Mouse (Mus musculus): ENCODE results near the gene Tmprss11b.
"Not testable (repeated sequence)": the region's sequence is repeated elsewhere in the genome, so short reads cannot be mapped to it uniquely, and the experiment has no call there.

Tmprss11b gene

DNA sequence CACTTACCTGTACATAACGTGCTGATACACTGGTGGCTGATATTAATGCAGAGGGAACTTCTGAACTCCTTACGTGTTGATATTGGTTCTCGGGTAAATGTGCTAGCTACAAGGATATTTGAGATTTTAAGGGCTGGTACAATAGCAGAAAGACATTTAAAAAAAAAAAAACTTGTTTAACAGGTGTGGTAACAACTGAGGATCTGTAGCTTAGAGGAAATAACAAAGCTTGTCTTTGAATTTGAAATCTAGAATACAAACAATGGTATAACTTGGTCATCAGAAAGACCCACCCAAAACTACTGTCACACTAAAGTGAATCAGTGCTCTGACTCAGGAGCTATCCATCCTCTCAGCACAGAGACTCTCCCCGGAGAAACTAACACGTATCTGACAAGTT lies at the start of gene Tmprss11b:
Gene Tmprss11b, minus strand, starts transcription at position 101 of the 400 bp plus-strand sequence.
- no peak for DNase-seq

DNA sequence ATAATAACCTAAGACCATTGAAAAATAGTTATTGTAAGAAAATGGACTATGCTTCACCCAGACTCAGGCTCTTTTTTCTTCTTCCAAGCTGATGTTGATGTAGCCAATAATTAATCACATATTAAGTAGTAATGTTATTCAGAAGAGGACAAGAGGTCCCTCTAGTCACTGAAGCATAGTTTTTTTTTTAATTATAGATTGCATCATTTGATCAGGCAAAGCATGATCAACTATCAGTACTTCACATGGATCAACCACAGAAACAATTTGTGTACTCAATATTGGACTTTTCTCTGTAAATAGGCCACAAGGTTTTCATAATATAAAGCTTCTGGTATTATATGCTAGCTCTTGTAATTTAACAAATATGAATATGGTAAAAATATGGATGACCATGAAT lies 48.9 kb upstream of the Tmprss11b start:
- no peak for DNase-seq

DNA sequence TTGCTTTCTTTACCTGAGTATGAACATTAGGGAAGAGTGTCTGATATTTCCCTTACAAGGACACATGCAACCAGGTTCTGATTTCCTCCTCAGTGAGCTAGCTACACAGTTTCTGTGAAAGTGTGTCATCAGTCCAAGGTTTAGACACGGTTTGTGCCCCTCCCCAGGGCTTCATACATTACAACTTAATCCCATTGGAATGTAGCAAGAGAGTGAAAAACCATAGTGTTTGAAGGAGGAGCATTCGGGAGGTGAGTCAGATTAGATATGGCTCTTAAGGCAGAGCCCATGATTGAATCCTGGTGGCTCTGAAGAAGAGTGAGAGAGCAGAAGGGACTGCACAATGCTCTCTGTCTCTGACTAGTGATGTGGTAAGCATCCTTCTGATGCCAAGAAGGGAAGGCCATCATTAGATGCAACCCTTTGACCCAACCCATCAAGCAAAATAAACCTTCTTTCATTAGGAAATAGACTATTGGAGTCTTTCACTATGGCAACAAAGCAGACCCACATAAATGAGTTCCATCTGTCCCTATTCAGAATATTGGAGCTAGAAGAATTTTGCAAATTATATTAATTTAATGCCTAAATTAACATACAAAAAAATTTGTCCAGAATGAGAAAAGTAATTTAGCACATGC lies 46.8 kb upstream of the Tmprss11b start:
- DNase-seq = no peak

- no peak for DNase-seq
These were observed 38.8 kb upstream of the Tmprss11b start for GRCm38 (mm10) chr5:86714967-86715366.

- DNase-seq = no peak
These were observed 28.8 kb upstream of the Tmprss11b start for GRCm38 (mm10) chr5:86704923-86705322.

DNA sequence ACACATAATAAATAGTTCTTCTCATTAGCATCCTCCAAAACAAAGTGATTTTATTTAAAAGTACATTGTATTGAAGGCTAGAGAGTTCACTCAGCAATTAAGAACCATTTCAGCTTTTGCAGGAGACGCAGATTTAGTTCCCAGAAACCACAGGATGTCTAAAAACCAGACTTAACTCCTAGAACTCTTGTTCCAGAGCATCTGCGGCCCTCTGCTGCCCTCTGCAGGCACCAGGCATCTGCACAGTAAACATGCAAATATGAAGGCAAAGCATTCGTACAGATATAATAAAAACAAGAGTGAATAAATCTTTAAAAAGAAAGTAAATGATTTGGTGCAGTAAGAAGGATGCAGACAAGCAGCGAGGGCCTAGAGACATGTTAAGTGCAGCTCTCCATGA lies 8.5 kb upstream of the Tmprss11b start:
- DNase-seq = peak; percentile 8

GRCm38 (mm10) chr5:86649185-86649584 lies 27.0 kb downstream of the Tmprss11b start:
- DNase-seq = not testable (repeated sequence)

DNA sequence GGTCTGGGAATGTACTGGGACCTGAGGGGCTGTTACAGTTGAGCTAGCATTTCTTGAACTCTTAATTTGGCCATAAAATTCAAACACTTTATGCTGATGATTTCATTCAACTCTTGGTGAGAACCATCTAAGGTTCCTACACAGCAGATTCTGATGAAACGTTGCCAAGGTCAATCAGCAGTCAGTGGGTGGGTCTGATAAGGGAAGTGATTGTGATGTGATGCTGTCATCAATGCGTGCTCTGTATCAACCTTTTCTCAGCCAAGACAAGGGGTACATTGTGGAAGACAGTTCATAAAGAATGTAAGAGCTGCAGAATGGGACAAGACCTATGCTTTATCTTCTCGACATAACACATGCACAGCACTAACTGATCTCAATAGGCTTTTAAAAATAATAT lies 35.4 kb downstream of the Tmprss11b start:
- DNase-seq = no peak

DNA sequence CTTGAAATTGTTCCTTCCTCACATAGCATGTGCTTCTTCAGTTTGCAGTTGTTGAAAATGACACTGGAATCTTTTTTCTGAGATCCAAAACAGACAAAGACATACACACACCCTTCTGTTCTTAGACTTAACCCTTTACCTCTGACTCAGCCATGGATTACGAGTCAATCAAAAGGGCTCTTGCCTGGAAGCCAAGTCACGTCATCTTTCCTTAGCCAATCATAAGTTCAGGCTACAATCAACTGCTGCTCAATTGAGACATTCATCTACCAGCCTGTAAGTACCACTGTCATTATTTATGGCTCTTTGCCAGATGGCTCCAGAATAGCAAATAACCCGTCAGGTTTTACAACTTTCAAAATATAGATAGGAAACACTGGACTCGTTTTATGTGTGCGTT lies 43.8 kb downstream of the Tmprss11b start, which contains the start of gene Tmprss11f:
Gene Tmprss11f, minus strand, starts transcription at position 101 of the 400 bp plus-strand sequence.
- DNase-seq = no peak

DNA sequence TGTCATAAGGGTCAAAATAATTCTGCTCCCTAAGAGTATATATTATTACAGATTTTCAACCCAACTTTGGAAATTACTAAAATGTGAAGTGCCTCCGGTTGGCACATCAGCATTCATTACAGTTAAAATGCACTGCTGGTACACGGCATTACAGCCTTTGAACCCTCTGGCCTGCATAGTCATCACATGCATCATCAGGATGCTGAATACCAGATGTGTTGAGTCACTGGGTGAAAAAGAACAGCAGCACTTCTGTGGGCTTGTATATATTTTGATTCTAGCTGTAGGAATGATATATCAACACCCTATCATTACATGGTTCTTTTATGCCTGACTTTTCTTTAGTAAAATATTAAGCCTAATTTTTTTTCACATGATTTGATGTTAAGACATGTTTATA lies 45.5 kb downstream of the Tmprss11b start:
- DNase-seq = no peak

DNA sequence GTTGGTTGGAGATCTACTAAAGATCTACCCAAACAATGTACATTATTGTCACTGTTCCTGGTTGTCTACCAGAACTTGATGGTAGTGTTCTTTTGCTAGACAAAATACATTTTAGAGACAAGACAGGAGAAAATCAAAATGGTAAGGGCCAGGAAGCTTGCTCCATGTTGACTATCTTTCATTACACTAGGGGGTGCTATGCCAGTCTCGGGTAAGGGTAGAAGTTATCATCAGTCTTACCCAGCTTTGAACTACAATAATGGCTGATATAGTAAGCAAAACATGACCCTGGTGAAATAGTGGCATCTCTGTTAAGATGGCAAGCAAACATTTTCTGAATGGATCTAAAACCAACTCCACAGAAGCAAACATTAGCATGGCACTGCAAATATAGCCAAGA lies 54.4 kb downstream of the Tmprss11b start:
- no peak for DNase-seq
